Mouse (Mus musculus) spleen, postnatal 36 days (tissue): ENCODE data around the gene Sppl3.
"Not testable (repeated sequence)": the region's sequence is repeated elsewhere in the genome, so short reads cannot be mapped to it uniquely, and the experiment has no call there.

Experiments used
- DNase-seq, 2 experiments: peaks; one replicate each; pipeline ENCODE4 v3.0.0; 2022; ENCODE audit warnings: low spot score in 2 of 2, mixed read lengths in 1 of 2

The Sppl3 gene

DNA sequence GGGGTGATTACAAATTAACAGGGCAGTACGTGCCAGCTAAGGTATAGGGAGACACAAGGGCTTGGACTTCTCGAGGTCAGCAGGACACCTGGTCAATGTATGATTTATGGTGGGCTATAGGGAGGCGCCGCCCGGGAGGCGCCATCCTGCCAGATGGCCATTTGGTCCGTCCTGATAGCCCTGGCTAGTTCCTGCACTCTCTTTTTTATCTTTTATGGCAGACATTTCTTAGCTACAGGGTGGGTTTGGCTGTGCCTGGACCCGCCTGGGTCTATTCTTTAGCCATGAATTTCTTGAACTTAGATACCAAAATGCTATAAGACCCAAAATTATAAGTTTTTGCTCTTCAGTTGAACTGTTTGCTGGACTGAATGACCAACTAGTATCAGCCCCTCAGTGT lies 62.4 kb downstream of the Sppl3 start:
- peak in 1 of 2 experiments; percentile 37 for DNase-seq

DNA sequence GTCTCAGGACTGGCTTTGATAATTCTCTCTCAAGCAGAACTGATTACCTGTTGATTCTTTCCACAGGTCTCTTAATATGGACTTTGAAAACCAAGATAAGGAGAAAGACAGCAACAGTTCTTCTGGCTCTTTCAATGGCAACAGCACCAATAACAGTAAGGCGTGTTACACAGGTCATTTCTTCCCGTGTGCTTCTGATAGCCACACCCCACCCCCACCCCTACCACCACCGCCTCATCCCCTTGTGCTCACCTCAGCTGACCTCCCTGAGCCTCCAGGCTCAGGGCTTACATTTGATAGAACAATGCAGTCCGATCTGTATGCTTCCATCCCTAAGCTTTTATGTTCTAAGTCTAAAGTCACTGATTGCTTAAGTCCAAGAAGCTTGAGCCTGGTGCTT lies 63.8 kb downstream of the Sppl3 start:
- no peak for DNase-seq

GRCm38 (mm10) chr5:115076144-115076901 lies 65.4 kb downstream of the Sppl3 start:
- DNase-seq, result peak; percentile 61 to 76

DNA sequence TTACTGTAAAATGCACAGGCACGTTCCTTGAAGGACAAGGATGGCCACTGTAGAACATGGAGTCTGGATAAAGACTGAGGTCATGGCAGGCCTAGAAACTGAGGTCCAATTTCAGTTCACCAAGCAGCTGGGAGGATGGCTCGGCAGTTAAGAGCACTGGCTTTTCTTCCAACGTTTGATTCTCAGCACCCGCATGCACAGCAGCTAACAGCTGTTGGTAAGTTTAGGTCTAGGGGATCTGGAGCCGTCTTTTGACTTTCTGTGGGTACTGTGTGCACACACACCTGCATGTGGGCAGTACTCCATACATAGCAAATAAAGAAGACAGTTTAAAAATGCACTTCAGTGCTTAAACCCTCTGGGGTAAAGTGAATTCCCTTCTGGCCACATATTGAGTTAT lies 70.7 kb downstream of the Sppl3 start:
- DNase-seq, result no peak

DNA sequence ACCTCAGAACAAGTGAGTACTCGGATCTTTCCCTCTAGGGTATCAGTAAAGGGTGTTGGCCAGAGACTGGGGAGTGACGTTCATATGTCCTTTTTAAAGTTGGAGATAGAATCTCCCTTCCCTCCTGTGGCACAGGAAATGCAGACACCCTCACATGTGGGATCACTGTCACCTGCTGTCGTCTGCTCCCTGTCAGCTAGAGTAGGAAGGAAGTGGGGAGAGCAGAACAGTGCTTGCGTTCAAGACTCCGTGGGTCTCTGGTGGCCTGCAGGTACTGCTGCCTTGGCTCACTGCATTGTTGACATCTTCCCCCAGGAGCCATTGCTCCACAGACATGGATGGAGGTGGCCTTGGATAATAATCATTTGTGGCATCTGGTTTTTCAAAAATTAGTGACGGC lies 72.6 kb downstream of the Sppl3 start:
- DNase-seq, result no peak

GRCm38 (mm10) chr5:115085675-115086074 lies 74.7 kb downstream of the Sppl3 start:
- no peak for DNase-seq

DNA sequence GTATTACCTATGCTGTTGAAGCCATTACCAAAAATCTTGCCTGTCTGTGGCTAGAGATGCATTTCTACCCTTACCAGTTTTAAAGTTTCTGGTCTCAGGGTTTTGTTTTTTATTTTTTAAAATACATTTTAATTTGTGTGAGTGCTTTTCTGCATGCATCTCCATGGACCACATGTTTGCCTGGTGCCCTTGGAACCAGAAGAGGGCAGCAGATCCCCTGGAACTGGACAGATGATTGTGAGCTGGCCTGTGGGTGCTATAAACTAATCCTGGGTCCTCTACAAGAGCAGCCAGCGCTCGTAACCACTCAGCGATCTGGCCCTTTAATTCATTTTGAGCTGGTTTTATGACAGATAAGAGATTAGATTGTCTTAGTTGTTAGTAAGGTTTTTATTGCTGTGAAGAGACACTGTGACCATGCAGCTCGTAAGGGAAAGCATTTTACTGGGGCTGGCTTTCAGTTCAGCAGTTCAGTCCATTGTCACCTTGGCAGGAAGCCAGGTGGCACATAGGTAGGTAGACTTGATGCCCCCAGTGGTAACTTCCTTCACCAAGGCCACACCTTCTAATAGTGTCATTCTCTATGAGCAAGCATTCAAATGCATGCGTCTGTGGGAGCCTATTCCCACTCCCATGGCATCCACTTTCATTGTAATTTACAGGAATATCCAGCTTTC lies 78.8 kb downstream of the Sppl3 start:
- DNase-seq, result no peak

- DNase-seq, result no peak
Observed at GRCm38 (mm10) chr5:115091015-115091414, 80.1 kb downstream of the Sppl3 start.

GRCm38 (mm10) chr5:115091776-115092175 lies 80.8 kb downstream of the Sppl3 start:
- DNase-seq, result no peak

DNA sequence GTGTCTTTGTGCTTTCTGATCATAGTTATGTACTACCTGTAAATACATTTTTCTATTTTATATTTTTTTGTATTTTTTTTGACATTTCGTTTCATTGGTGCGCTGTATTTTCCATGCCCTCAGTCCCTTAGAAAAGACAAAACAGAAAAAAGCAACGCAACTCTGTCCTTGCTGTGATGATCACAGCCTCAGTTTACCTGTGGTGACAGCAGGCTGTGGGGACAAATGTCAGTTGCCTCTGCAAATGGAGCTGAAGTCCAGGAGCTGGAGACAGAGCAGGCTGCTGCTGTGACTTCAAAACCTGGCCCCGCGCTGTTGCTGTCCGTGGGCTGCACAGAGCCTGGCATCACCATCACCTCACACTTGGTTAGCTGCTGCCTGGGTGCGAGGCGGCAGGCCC lies 87.3 kb downstream of the Sppl3 start, which contains the start of gene Gm10401:
Gene Gm10401 (minus strand): TSS at position 101 of the 400 bp plus-strand sequence.
- DNase-seq, result no peak

DNA sequence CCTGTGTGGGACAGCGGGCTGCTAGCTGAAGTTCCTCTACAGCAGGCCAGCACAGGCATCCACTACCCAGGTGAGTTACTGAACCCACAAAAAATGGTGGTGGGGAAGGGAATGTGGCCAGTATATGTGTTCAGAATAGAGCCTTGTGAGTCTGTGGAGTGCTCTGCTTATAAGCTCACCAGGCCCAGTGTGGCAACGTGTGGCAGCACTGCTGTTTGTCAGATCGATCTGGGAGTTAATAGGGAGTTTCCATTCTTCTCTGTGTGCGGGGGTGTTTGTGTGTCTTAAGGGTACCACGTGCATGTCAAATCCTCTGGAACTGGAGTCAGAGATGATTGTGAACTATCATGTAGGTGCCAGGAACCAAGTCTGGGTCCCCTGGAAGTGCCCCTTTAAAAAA lies 88.6 kb downstream of the Sppl3 start:
- DNase-seq, result no peak

DNA sequence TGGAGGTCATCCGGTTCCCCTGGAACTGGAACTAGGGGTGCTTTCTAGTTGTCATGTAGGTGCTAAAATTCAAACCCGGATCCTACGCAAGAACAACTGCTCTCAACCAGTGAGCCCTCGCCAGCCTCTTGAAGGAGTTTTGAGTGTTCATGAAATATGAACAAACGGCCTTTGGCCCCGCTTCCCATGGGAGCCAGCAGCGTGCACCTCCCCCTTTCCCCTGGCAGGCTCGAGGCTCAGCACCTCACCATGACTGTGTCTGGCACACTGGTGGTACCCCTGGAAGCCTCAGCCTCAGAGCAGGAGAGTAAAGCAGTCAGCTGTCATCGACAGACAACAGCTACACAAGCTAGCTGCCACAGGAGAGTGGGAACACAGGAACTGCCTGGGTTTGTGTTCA lies 89.1 kb downstream of the Sppl3 start:
- no peak for DNase-seq

DNA sequence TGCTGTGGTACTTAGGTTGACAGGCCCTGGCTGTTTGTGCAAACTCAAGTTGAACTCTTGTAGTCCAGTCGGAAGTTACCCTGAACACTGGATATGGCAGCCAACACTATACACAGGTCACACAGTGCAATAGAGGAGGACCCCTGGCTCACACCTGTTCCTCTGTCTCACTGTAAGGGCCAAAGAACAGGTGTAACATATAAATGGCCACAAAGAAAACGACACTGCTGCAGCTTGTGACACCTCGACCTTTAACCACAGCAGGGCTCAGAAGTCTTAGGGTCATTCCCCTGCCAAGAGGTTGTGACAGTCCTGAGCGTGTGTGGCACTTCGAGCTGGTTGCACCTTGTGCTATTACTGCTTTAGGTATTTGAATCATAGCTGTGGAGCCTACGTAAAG lies 89.5 kb downstream of the Sppl3 start:
- no peak for DNase-seq

GRCm38 (mm10) chr5:115102231-115102630 lies 91.3 kb downstream of the Sppl3 start:
- DNase-seq, result no peak

- not testable (repeated sequence) for DNase-seq
Observed at GRCm38 (mm10) chr5:115103253-115103652, 92.3 kb downstream of the Sppl3 start.

DNA sequence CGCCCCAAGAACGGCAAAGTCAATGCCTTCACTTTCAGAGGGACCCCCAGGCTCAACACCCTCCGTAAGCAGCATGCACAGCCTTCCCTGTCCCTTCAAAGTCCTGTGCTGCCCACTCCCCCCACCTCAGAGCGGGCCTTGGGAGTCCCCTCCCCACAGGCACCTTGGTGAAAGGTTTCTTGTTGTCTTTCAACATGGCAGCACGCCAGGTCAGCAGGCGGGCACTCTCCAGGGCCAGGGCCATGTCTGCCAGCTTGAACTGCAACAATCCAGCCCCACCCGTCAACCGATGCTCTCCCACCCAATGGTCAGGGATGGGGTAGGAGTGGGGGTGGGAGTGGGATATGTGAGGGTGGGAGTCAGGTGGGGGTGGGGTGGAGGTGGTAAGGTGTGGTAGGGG lies 100.2 kb downstream of the Sppl3 start:
- DNase-seq, result no peak

GRCm38 (mm10) chr5:115113244-115113643 lies 102.3 kb downstream of the Sppl3 start:
- DNase-seq, result no peak

DNA sequence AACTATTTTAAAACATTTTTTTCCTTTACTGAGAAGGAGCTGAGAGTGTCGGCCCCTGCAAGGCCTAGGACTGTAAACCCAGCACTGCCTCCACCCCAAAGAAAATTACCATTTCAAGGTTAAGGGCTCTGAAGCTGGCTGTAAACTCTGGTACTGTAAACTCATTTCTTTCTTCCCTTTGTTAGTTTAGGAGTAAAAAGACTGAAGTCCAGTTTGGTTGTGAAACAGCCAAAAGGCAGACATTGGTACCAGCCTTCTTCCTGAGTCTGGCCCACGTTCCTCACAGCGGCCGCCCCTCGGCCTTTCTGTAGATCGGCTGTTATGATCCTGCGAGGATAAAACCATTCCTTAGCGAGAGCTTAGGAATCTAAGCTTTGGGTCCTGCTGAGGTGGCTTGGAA lies 103.6 kb downstream of the Sppl3 start:
- no peak for DNase-seq

- DNase-seq, result no peak
Observed at GRCm38 (mm10) chr5:115116426-115116825, 105.5 kb downstream of the Sppl3 start.

- no peak for DNase-seq
Observed at GRCm38 (mm10) chr5:115117467-115117866, 106.5 kb downstream of the Sppl3 start.

- DNase-seq, result peak; percentile 90 to 91
Observed at GRCm38 (mm10) chr5:115118961-115119570, 108.1 kb downstream of the Sppl3 start, which contains the start of gene Acads. Gene Acads (minus strand): TSS chr5:115119346.

DNA sequence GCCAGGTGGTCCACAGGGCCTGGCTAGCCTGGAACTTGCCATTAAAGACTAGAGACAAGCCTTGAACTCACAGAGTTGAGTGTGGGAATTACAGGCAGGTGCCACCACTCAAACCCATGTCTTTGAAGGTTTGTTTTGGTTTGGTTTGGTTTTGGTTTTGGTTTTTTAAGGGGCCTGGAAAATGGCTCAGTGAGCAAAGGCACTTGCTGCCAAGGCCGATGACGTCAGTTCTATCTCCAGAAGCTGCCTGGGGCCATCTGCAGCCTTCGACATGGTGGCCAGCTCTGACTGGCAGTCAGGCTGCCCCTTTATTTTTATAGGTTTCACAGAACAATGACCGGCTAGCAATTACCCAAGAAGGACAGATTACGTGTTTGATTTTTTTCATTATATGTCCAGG lies 110.0 kb downstream of the Sppl3 start:
- DNase-seq, result no peak

- no peak for DNase-seq
Observed at GRCm38 (mm10) chr5:115124690-115125089, 113.8 kb downstream of the Sppl3 start.
